Comparison of ENCODE assay signal across 35 mouse cellular contexts in the genomic region with DNA sequence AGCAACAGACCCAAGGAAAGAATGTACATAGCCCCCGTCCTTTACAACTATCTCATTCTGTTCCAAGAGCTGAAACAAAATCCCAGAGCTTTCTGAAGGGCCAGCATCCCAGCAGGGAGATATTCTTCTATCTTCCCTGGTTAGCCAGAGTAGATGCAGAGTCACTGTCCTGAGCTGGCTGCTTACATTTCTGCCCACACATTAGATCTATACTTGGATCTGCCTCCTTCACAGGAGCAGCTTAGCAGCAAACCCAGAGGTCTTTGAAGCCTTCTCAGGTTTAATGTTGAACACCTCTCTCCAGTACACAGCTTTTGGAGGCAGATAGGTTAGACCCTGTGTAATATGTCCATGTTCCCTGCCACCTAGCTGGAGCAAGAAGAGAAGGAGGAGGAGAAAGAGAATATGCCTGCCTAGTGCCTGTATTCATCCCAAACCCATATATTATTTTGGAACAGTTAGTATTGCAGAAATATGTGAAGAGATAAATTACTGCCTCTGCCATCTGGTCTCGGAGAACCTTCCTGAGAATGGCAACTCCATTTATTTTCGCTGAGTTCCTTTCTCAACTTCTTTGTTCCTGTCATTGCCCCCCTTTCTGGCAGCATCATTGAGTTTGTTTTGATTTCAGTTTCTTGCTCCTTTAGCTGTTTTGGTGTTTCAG.
DNase-seq lines count a peak whose midpoint lies in the region; ATAC-seq lines count a peak whose summit lies in the region.
"Had no signal": no experiment of that assay in that cellular context is flagged by ENCODE, and none has a peak within 500 bp of the region (broad histone marks: within the 10 kb centered on the region; RNA-seq: fewer than 3 reads in every experiment).

No protein-coding gene starts in this region.

- no peaks in the 10 kb centered on the region for H3K27me3 ChIP-seq in forebrain, embryonic 14.5 days (replicated peaks; ENCODE audit: control insufficient read depth, insufficient read depth, low read length)
- H3K27me3 ChIP-seq in forebrain, embryonic 12.5 days = no peaks in the 10 kb centered on the region
- no peaks in the 10 kb centered on the region for H3K27me3 ChIP-seq in midbrain, embryonic 11.5 days (ENCODE audit: control insufficient read depth, insufficient read depth, low read length)
- H3K27me3 ChIP-seq: CH12.LX; forebrain, embryonic 15.5 days; heart, embryonic 12.5 days; hindbrain, embryonic 13.5 days; kidney, embryonic 15.5 days; limb, embryonic 15.5 days; liver, embryonic 13.5 days; megakaryocyte, embryonic 14.5 days; midbrain, embryonic 13.5 days; neural tube, embryonic 13.5 days had no signal

- no peak overlapping the region for H3K9ac ChIP-seq in forebrain, embryonic 14.5 days (ENCODE audit: low read length)
- no peak overlapping the region for H3K9ac ChIP-seq in forebrain, embryonic 12.5 days
- H3K9ac ChIP-seq in midbrain, embryonic 11.5 days (ENCODE audit: low read length) = no peak overlapping the region
- H3K9ac ChIP-seq: forebrain, embryonic 15.5 days; heart, embryonic 12.5 days; hindbrain, embryonic 13.5 days; kidney, embryonic 15.5 days; limb, embryonic 15.5 days; liver, embryonic 13.5 days; midbrain, embryonic 13.5 days; neural tube, embryonic 13.5 days had no signal

- 69% methylated on average over 3 of the region's 3 CpGs for WGBS in forebrain, embryonic 14.5 days
- WGBS in forebrain, embryonic 12.5 days = 81% methylated on average over 3 of the region's 3 CpGs
- WGBS in midbrain, embryonic 11.5 days = 77% methylated on average over 3 of the region's 3 CpGs

- no peak for ATAC-seq in forebrain, embryonic 14.5 days
- no peak for ATAC-seq in forebrain, embryonic 12.5 days (ENCODE audit: low FRiP score)
- ATAC-seq in midbrain, embryonic 11.5 days (ENCODE audit: low FRiP score) = no peak
- ATAC-seq: activated CD4-positive, CD25-positive, alpha-beta regulatory T cell, adult 4 months; forebrain, embryonic 15.5 days; intestine, postnatal 0 days; lung, postnatal 0 days; midbrain, embryonic 13.5 days had no signal

- no peak overlapping the region for H3K4me3 ChIP-seq in forebrain, embryonic 14.5 days (ENCODE audit: low read depth, low read length)
- H3K4me3 ChIP-seq in forebrain, embryonic 12.5 days (replicated peaks) = no peak overlapping the region
- no peak overlapping the region for H3K4me3 ChIP-seq in midbrain, embryonic 11.5 days (ENCODE audit: low read depth, low read length)
- H3K4me3 ChIP-seq: forebrain, embryonic 15.5 days; gastrocnemius, adult 2 months; heart, adult 2 months; heart, embryonic 12.5 days; hindbrain, embryonic 13.5 days; kidney, embryonic 15.5 days; limb, embryonic 10.5 days; limb, embryonic 15.5 days; liver, embryonic 13.5 days; megakaryocyte, embryonic 14.5 days; midbrain, embryonic 13.5 days; neural tube, embryonic 13.5 days had no signal

- no peak overlapping the region for H3K27ac ChIP-seq in forebrain, embryonic 14.5 days (ENCODE audit: low read depth, low read length)
- no peak overlapping the region for H3K27ac ChIP-seq in forebrain, embryonic 12.5 days
- no peak overlapping the region for H3K27ac ChIP-seq in midbrain, embryonic 11.5 days (ENCODE audit: low read depth, low read length)
- H3K27ac ChIP-seq: forebrain, embryonic 15.5 days; gastrocnemius, adult 2 months; heart, adult 2 months; hindbrain, embryonic 13.5 days; kidney, embryonic 15.5 days; limb, embryonic 10.5 days; limb, embryonic 15.5 days; liver, embryonic 13.5 days; midbrain, embryonic 13.5 days; neural tube, embryonic 13.5 days had no signal

- peak; percentile 12 for DNase-seq in forebrain, embryonic 14.5 days (ENCODE audit: low spot score)
- peak; percentile 37 to 41 for DNase-seq in left cerebral cortex, adult 18-20 months (ENCODE audit: low spot score in 2 of 2)
- DNase-seq in left cerebral cortex, adult 11 months (ENCODE audit: low spot score) = no peak
- DNase-seq in left cerebral cortex, postnatal 14 days (ENCODE audit: low spot score in 2 of 2) = peak; percentile 42 to 61
- peak; percentile 27 for DNase-seq in right cerebral cortex, postnatal 25 days
- DNase-seq in retina, embryonic 14.5 days (ENCODE audit: low spot score) = no peak
- DNase-seq in midbrain, embryonic 11.5 days (ENCODE audit: low spot score, missing footprints) = no peak
- DNase-seq: adrenal gland, adult 2 months; adrenal gland, postnatal 36 days; cerebellum, adult 2 months; cerebellum, postnatal 14 days; gastrocnemius, adult 2 months; heart, adult 2 months; heart, postnatal 4 days; kidney, postnatal 25 days; liver, embryonic 13.5 days; lung, adult 18-20 months; lung, postnatal 4 days; retina, postnatal 1 day; spleen, adult 18-20 months; thymus, adult 18-20 months had no signal

- no peaks in the 10 kb centered on the region for H3K9me3 ChIP-seq in forebrain, embryonic 14.5 days (replicated peaks; ENCODE audit: control insufficient read depth, low read length)
- no peaks in the 10 kb centered on the region for H3K9me3 ChIP-seq in forebrain, embryonic 12.5 days
- H3K9me3 ChIP-seq in midbrain, embryonic 11.5 days (ENCODE audit: control insufficient read depth, low read length) = no peaks in the 10 kb centered on the region
- H3K9me3 ChIP-seq: forebrain, embryonic 15.5 days; heart, embryonic 12.5 days; hindbrain, embryonic 13.5 days; kidney, embryonic 15.5 days; limb, embryonic 10.5 days; limb, embryonic 15.5 days; liver, embryonic 13.5 days; megakaryocyte, embryonic 14.5 days; midbrain, embryonic 13.5 days; neural tube, embryonic 13.5 days had no signal

- no peak overlapping the region for H3K4me2 ChIP-seq in forebrain, embryonic 14.5 days (ENCODE audit: low read length)
- H3K4me2 ChIP-seq in forebrain, embryonic 12.5 days = no peak overlapping the region
- H3K4me2 ChIP-seq in midbrain, embryonic 11.5 days = no peak overlapping the region
- H3K4me2 ChIP-seq: forebrain, embryonic 15.5 days; heart, embryonic 12.5 days; hindbrain, embryonic 13.5 days; kidney, embryonic 15.5 days; limb, embryonic 15.5 days; liver, embryonic 13.5 days; midbrain, embryonic 13.5 days; neural tube, embryonic 13.5 days had no signal

- H3K4me1 ChIP-seq in forebrain, embryonic 14.5 days (ENCODE audit: control insufficient read depth, insufficient read depth, low read length) = no peaks in the 10 kb centered on the region; the same call in 1 of the 2 replicates
- H3K4me1 ChIP-seq in forebrain, embryonic 12.5 days = no peaks in the 10 kb centered on the region
- no peaks in the 10 kb centered on the region for H3K4me1 ChIP-seq in midbrain, embryonic 11.5 days (ENCODE audit: control insufficient read depth, insufficient read depth, low read length)
- H3K4me1 ChIP-seq: heart, embryonic 12.5 days; kidney, embryonic 15.5 days; limb, embryonic 10.5 days; limb, embryonic 15.5 days; liver, embryonic 13.5 days; megakaryocyte, embryonic 14.5 days; midbrain, embryonic 13.5 days had no signal

- intact Hi-C loops in left cerebral cortex, postnatal 14 days (cut with DNase I) = no loop called here

- no peaks in the 10 kb centered on the region for H3K36me3 ChIP-seq in forebrain, embryonic 14.5 days (ENCODE audit: control insufficient read depth, insufficient read depth, low read length)
- H3K36me3 ChIP-seq in forebrain, embryonic 12.5 days (replicated peaks) = no peaks in the 10 kb centered on the region
- no peaks in the 10 kb centered on the region for H3K36me3 ChIP-seq in midbrain, embryonic 11.5 days (ENCODE audit: control insufficient read depth, insufficient read depth, low read length)
- H3K36me3 ChIP-seq: forebrain, embryonic 15.5 days; heart, embryonic 12.5 days; hindbrain, embryonic 13.5 days; kidney, embryonic 15.5 days; limb, embryonic 10.5 days; limb, embryonic 15.5 days; liver, embryonic 13.5 days; midbrain, embryonic 13.5 days; neural tube, embryonic 13.5 days had no signal

Comparison
In these comparisons a context has a peak if more than half of its experiments do, and no peak if none do; other contexts are left out.
1. DNase-seq: peak in forebrain, embryonic 14.5 days (single experiment), left cerebral cortex, adult 18-20 months (2 of 2), left cerebral cortex, postnatal 14 days (2 of 2) and right cerebral cortex, postnatal 25 days (single experiment); none in left cerebral cortex, adult 11 months (single experiment), retina, embryonic 14.5 days (single experiment) and midbrain, embryonic 11.5 days (single experiment).